Mouse (Mus musculus) heart, postnatal 10 days (tissue): ENCODE measurements around the gene Lgr5. TPM values are rescaled to one million over a fixed set of nuclear protein-coding genes. Genes with fewer than 3 reads are reported as not detected.

ENCODE experiments used
- DNase-seq, 2 experiments: peaks; one replicate each; pipeline ENCODE4 v3.0.0; 2021
- intact Hi-C: fragments of 180-260 bp; cut with DNase I; formaldehyde crosslinking; loops from one replicate; pipeline ENCODE4 v1.15.1; 2025
- total RNA-seq, 2 experiments: library from RNA; stranded (reverse); gene quantifications; 2 replicates each; pipeline ENCODE4 v1.2.3; 2021

Lgr5 gene
- under 1 TPM; 0.10 to 0.42 TPM for total RNA-seq

- intact Hi-C loops: no loop called here
- peak; percentile 45 to 47 for DNase-seq
Observed at GRCm38 (mm10) chr10:115587301-115587969, at the start of gene Lgr5. Gene Lgr5 (minus strand): TSS chr10:115587780.

- intact Hi-C loops: no loop called here
- DNase-seq: no peak
Observed at GRCm38 (mm10) chr10:115626678-115627077, 39.1 kb upstream of the Lgr5 start.

- no peak for DNase-seq
- intact Hi-C loops: no loop called here
Observed at GRCm38 (mm10) chr10:115624957-115625356, 37.4 kb upstream of the Lgr5 start.

- intact Hi-C loops: no loop called here
Observed at GRCm38 (mm10) chr10:115623956-115624671, 36.5 kb upstream of the Lgr5 start.

GRCm38 (mm10) chr10:115623481-115623880, 35.9 kb upstream of the Lgr5 start:
- intact Hi-C loops: no loop called here
- no peak for DNase-seq

More at GRCm38 (mm10) chr10:115623956-115624671, 36.5 kb upstream of the Lgr5 start:
- peak in 1 of 2 experiments; percentile 4 for DNase-seq

- no peak for DNase-seq
- intact Hi-C loops: loop anchor here (5.0 to 10.0 kb wide), 3 partner anchors 186 to 576 kb away; no protein-coding TSS in a partner anchor
Observed at GRCm38 (mm10) chr10:115618288-115618856, 30.8 kb upstream of the Lgr5 start.

GRCm38 (mm10) chr10:115617456-115618287, 30.1 kb upstream of the Lgr5 start:
- intact Hi-C loops: loop anchor here (1.0 to 10.0 kb wide), 4 partner anchors 185 to 577 kb away; no protein-coding TSS in a partner anchor
- DNase-seq: peak; percentile 23 to 50

- intact Hi-C loops: no loop called here
- no peak for DNase-seq
Observed at GRCm38 (mm10) chr10:115595748-115596147, 8.2 kb upstream of the Lgr5 start.

GRCm38 (mm10) chr10:115593651-115594050, 6.1 kb upstream of the Lgr5 start:
- intact Hi-C loops: no loop called here
- DNase-seq: no peak

- DNase-seq: no peak
- intact Hi-C loops: no loop called here
Observed at GRCm38 (mm10) chr10:115593221-115593620, 5.6 kb upstream of the Lgr5 start.

GRCm38 (mm10) chr10:115587979-115588378, 399 bp upstream of the Lgr5 start:
- DNase-seq: no peak
- intact Hi-C loops: no loop called here

GRCm38 (mm10) chr10:115586246-115587231, 1.0 kb downstream of the Lgr5 start:
- peak in 1 of 2 experiments; percentile 7 for DNase-seq
- intact Hi-C loops: no loop called here

GRCm38 (mm10) chr10:115585491-115586245, 1.9 kb downstream of the Lgr5 start:
- DNase-seq: no peak
- intact Hi-C loops: no loop called here

GRCm38 (mm10) chr10:115584656-115585055, 2.9 kb downstream of the Lgr5 start:
- DNase-seq: no peak
- intact Hi-C loops: no loop called here

GRCm38 (mm10) chr10:115583071-115583470, 4.5 kb downstream of the Lgr5 start:
- no peak for DNase-seq
- intact Hi-C loops: no loop called here

GRCm38 (mm10) chr10:115581971-115582370, 5.6 kb downstream of the Lgr5 start:
- DNase-seq: no peak
- intact Hi-C loops: no loop called here

- DNase-seq: no peak
- intact Hi-C loops: no loop called here
Observed at GRCm38 (mm10) chr10:115579494-115579893, 8.1 kb downstream of the Lgr5 start.

- intact Hi-C loops: no loop called here
- no peak for DNase-seq
Observed at GRCm38 (mm10) chr10:115579076-115579475, 8.5 kb downstream of the Lgr5 start.
